Mouse (Mus musculus) gastrocnemius, postnatal 14 days (tissue): ENCODE results near the gene G6pdx. TPM values are rescaled to one million over a fixed set of nuclear protein-coding genes. Genes with fewer than 3 reads are reported as not detected.

Source experiments
- total RNA-seq, 2 experiments: library from RNA; stranded (reverse); gene quantifications; 2 replicates each; pipeline ENCODE4 v1.2.3; 2021

G6pdx gene
- total RNA-seq, 2 experiments from 2014 or later, result 4.7 to 5.7 TPM

Other genes starting within 250 kb of the G6pdx start
- 10 to 100 TPM; 78.1 to 92.7 TPM for gene Flna, start 179.4 kb downstream of the G6pdx start, total RNA-seq
- gene Emd, start 174.5 kb downstream of the G6pdx start, total RNA-seq, result 10 to 100 TPM; 17.5 to 18.4 TPM
- 100 to 1,000 TPM; 121 to 122 TPM for gene Rpl10, start 158.4 kb downstream of the G6pdx start, total RNA-seq
- 10 to 100 TPM; 31.6 to 34.1 TPM for gene Taz, start 147.3 kb downstream of the G6pdx start, total RNA-seq
- 10 to 100 TPM; 79.6 to 82.4 TPM for gene Dnase1l1, start 146.9 kb downstream of the G6pdx start, total RNA-seq
- gene Atp6ap1, start 132.1 kb downstream of the G6pdx start, total RNA-seq, result 10 to 100 TPM; 87.9 to 94.6 TPM
- gene Gdi1, start 124.2 kb downstream of the G6pdx start, total RNA-seq, result 10 to 100 TPM; 36.3 to 38.9 TPM
- gene Fam50a, start 116.2 kb downstream of the G6pdx start, total RNA-seq, result 10 to 100 TPM; 20.0 to 23.5 TPM
- 1 to 10 TPM; 1.6 TPM for gene Plxna3, start 100.1 kb downstream of the G6pdx start, total RNA-seq
- gene Lage3, start 75.6 kb downstream of the G6pdx start, total RNA-seq, result 10 to 100 TPM; 36.1 to 36.3 TPM
- 10 to 100 TPM; 43.5 to 46.7 TPM for gene Ubl4a, start 56.0 kb downstream of the G6pdx start, total RNA-seq
- 1 to 10 TPM; 3.9 to 4.1 TPM for gene Slc10a3, start 55.8 kb downstream of the G6pdx start, total RNA-seq
- gene Fam3a, start 35.9 kb downstream of the G6pdx start, total RNA-seq, result 10 to 100 TPM; 14.1 to 17.7 TPM
- 10 to 100 TPM; 21.9 to 23.5 TPM for gene Ikbkg, start 35.9 kb downstream of the G6pdx start, total RNA-seq
- gene Gm6880, start 52.2 kb upstream of the G6pdx start, total RNA-seq, result not detected
- not detected for gene Olfr1326-ps1, start 145.7 kb upstream of the G6pdx start, total RNA-seq
- gene Olfr1325, start 163.5 kb upstream of the G6pdx start, total RNA-seq, result not detected
- not detected for gene Gm5640, start 216.4 kb upstream of the G6pdx start, total RNA-seq